Comparison of ENCODE assay signal across 20 mouse cellular contexts in genomic region chr6:148395272-148395671, GRCm38 (mm10). TPM values are rescaled to one million over a fixed set of nuclear protein-coding genes. Genes with fewer than 3 reads are reported as not detected.
DNase-seq lines count a peak whose midpoint lies in the region; ATAC-seq and TF ChIP-seq lines count a peak whose summit lies in the region.
"Had no signal": no experiment of that assay in that cellular context is flagged by ENCODE, and none has a peak within 500 bp of the region (broad histone marks: within the 10 kb centered on the region; RNA-seq: fewer than 3 reads in every experiment).

No protein-coding gene starts in this region.

- intact Hi-C loops in gastrocnemius, adult 2 months (cut with DNase I), result no loop called here

- 0 out of 2 replicates have a peak, but pooled peaks cover 5% of the 10 kb centered on the region for H3K36me3 ChIP-seq in lung, embryonic 14.5 days (ENCODE audit: insufficient read depth)
- H3K36me3 ChIP-seq in heart, embryonic 10.5 days, result no peaks in the 10 kb centered on the region
- H3K36me3 ChIP-seq: embryonic facial prominence, embryonic 12.5 days; forebrain, embryonic 10.5 days; heart, embryonic 12.5 days; limb, embryonic 15.5 days; neural tube, embryonic 12.5 days; stomach, embryonic 15.5 days had no signal

- H3K9me3 ChIP-seq in lung, embryonic 14.5 days (ENCODE audit: low read depth, low read length), result no peaks in the 10 kb centered on the region
- no peaks in the 10 kb centered on the region for H3K9me3 ChIP-seq in heart, embryonic 10.5 days
- H3K9me3 ChIP-seq: embryonic facial prominence, embryonic 12.5 days; forebrain, embryonic 10.5 days; limb, embryonic 15.5 days; neural tube, embryonic 12.5 days; stomach, embryonic 15.5 days had no signal

- no peaks in the 10 kb centered on the region for H3K27me3 ChIP-seq in lung, embryonic 14.5 days (ENCODE audit: insufficient read depth, low read length)
- no peaks in the 10 kb centered on the region; the same call in 1 of the 2 replicates for H3K27me3 ChIP-seq in heart, embryonic 10.5 days (ENCODE audit: insufficient read depth, poor library complexity, severe bottlenecking)
- H3K27me3 ChIP-seq: embryonic facial prominence, embryonic 12.5 days; heart, embryonic 12.5 days; limb, embryonic 15.5 days; neural tube, embryonic 12.5 days; stomach, embryonic 15.5 days had no signal

- no peak for ATAC-seq in lung, embryonic 14.5 days (ENCODE audit: insufficient read depth)
- peak; percentile 58; the same call in 1 of the 2 replicates for ATAC-seq in megakaryocyte-erythroid progenitor cell, adult 5-6 weeks (replicated peaks; ENCODE audit: low FRiP score, low TSS enrichment, poor library complexity, severe bottlenecking)

- no peak overlapping the region for H3K9ac ChIP-seq in lung, embryonic 14.5 days
- H3K9ac ChIP-seq: embryonic facial prominence, embryonic 12.5 days; heart, embryonic 12.5 days; limb, embryonic 15.5 days; neural tube, embryonic 12.5 days; stomach, embryonic 15.5 days had no signal

- H3K4me1 ChIP-seq in lung, embryonic 14.5 days (ENCODE audit: insufficient read depth), result peaks cover 4% of the 10 kb centered on the region
- H3K4me1 ChIP-seq in heart, embryonic 10.5 days, result peaks cover 24% of the 10 kb centered on the region

- H3K27ac ChIP-seq in gastrocnemius, adult 2 months, result no peak overlapping the region
- H3K27ac ChIP-seq in lung, embryonic 14.5 days (ENCODE audit: low read depth), result no peak overlapping the region
- H3K27ac ChIP-seq in heart, embryonic 10.5 days, result no peak overlapping the region
- H3K27ac ChIP-seq: embryonic facial prominence, embryonic 12.5 days; forebrain, embryonic 10.5 days; limb, embryonic 15.5 days; neural tube, embryonic 12.5 days; stomach, embryonic 15.5 days had no signal

- 90% methylated on average over 3 of the region's 3 CpGs for WGBS in lung, embryonic 14.5 days
- 89% methylated on average over 3 of the region's 3 CpGs for WGBS in heart, embryonic 10.5 days

- H3K4me2 ChIP-seq in lung, embryonic 14.5 days, result no peak overlapping the region
- H3K4me2 ChIP-seq: embryonic facial prominence, embryonic 12.5 days; heart, embryonic 12.5 days; limb, embryonic 15.5 days; neural tube, embryonic 12.5 days; stomach, embryonic 15.5 days had no signal

- no peak for DNase-seq in gastrocnemius, adult 2 months
- no peak for DNase-seq in gastrocnemius, postnatal 25 days
- peak; percentile 21 for DNase-seq in lung, embryonic 14.5 days
- no peak for DNase-seq in lung, postnatal 25 days (ENCODE audit: low spot score)
- peak; percentile 45 for DNase-seq in R1 (ENCODE audit: low read depth, low spot score)
- DNase-seq in heart, embryonic 10.5 days (ENCODE audit: low spot score), result no peak
- DNase-seq in spleen, postnatal 10 days (ENCODE audit: low spot score in 2 of 2), result no peak
- DNase-seq: adrenal gland, adult 8-10 months; kidney, adult 18-20 months; lung, postnatal 14 days; midbrain, embryonic 14.5 days; thymus, postnatal 25 days had no signal

- TF ChIP-seq CTCF in gastrocnemius, adult 2 months (IDR thresholded peaks at IDR 0.05), result peak; percentile 48
- peak; percentile 47 for TF ChIP-seq CTCF in lung, embryonic 14.5 days (IDR thresholded peaks at IDR 0.05; ENCODE audit: low read depth)

- H3K4me3 ChIP-seq in gastrocnemius, adult 2 months, result no peak overlapping the region
- no peak overlapping the region for H3K4me3 ChIP-seq in lung, embryonic 14.5 days (ENCODE audit: low read depth, low read length)
- no peak overlapping the region for H3K4me3 ChIP-seq in heart, embryonic 10.5 days
- H3K4me3 ChIP-seq: embryonic facial prominence, embryonic 12.5 days; forebrain, embryonic 10.5 days; heart, embryonic 12.5 days; limb, embryonic 15.5 days; neural tube, embryonic 12.5 days; stomach, embryonic 15.5 days had no signal

RNA-seq across cellular contexts. Expression of gene Tmtc1, which starts 48.9 kb away (rescaled TPM):
- total RNA-seq in gastrocnemius, adult 2 months (2021), result 10 to 100 TPM; 55.4 to 64.8 TPM
- 10 to 100 TPM; 64.0 to 64.8 TPM for total RNA-seq in gastrocnemius, postnatal 25 days (2021)
- 3.6 and 4.4 TPM in 2 replicates for polyA plus RNA-seq in lung, embryonic 14.5 days (2014; fragmentation: Nextera tagmentation; extraction: Ambion mirVana)
- 1.0 TPM in 1 of 2 replicates, not detected in the other for total RNA-seq in megakaryocyte-erythroid progenitor cell, adult 5-6 weeks (2014; fragmentation: Nextera tagmentation)
- 0.14 TPM in 1 of 2 replicates, not detected in the other for total RNA-seq in megakaryocyte-erythroid progenitor cell, adult 5-6 weeks (2017)
- 1.1 and 1.4 TPM in 2 replicates for polyA plus RNA-seq in heart, embryonic 10.5 days (2016; fragmentation: Nextera tagmentation; extraction: Ambion mirVana)
- polyA plus RNA-seq: C2C12 had no signal

Comparison
In these comparisons a context has a peak if more than half of its experiments do, and no peak if none do; other contexts are left out.
1. DNase-seq: peak in lung, embryonic 14.5 days (single experiment) and R1 (single experiment); none in gastrocnemius, adult 2 months (single experiment), gastrocnemius, postnatal 25 days (single experiment), lung, postnatal 25 days (single experiment), heart, embryonic 10.5 days (single experiment) and spleen, postnatal 10 days (0 of 2).
2. RNA of gene Tmtc1, which starts 48.9 kb away (total RNA-seq): 64.0 to 64.8 TPM in gastrocnemius, postnatal 25 days and 55.4 to 64.8 TPM in gastrocnemius, adult 2 months; 0.14 to 1.0 TPM in megakaryocyte-erythroid progenitor cell, adult 5-6 weeks; every median in the first group is over 10 times any median in the second.